Mouse (Mus musculus): ENCODE measurements around the gene Sdr9c7.

Sdr9c7 gene

GRCm38 (mm10) chr10:127898218-127898617 lies at the start of gene Sdr9c7:
Gene Sdr9c7 (plus strand): TSS chr10:127898518.
- no peak for DNase-seq

DNA sequence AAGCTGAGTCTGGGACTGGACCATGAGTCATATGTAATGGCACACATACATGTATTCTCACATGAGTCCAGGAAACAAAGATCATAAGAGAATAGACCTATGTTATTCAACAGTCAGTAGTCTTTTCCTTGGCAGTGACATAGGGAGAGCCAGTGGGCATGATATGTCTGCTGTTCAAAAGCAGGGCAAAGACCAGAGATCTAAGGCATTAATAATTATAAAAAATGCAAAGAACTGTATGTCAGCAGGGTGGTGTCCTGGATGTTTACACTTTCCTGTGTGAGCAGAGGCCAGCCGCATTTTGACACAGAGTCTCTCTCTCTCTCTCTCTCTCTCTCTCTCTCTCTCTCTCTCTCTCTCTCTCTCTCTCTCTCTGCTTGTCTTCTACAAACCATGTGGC lies 48.7 kb upstream of the Sdr9c7 start, which contains the start of gene Rdh19:
Gene Rdh19, plus strand, starts transcription at position 301 of the 400 bp plus-strand sequence.
- no peak for DNase-seq

- DNase-seq: no peak
These were observed 41.9 kb upstream of the Sdr9c7 start for GRCm38 (mm10) chr10:127856376-127856775.

- peak; percentile 93 for DNase-seq
These were observed 33.4 kb upstream of the Sdr9c7 start for GRCm38 (mm10) chr10:127864931-127865330.

GRCm38 (mm10) chr10:127866232-127866631 lies 32.1 kb upstream of the Sdr9c7 start, which contains the start of gene Rdh16f2:
Gene Rdh16f2 (plus strand): TSS chr10:127866474.
- DNase-seq: peak; percentile 80

- DNase-seq: peak; percentile 61
These were observed 25.8 kb upstream of the Sdr9c7 start for GRCm38 (mm10) chr10:127872484-127872883.

GRCm38 (mm10) chr10:127877681-127878080 lies 20.6 kb upstream of the Sdr9c7 start:
- DNase-seq: peak; percentile 91

DNA sequence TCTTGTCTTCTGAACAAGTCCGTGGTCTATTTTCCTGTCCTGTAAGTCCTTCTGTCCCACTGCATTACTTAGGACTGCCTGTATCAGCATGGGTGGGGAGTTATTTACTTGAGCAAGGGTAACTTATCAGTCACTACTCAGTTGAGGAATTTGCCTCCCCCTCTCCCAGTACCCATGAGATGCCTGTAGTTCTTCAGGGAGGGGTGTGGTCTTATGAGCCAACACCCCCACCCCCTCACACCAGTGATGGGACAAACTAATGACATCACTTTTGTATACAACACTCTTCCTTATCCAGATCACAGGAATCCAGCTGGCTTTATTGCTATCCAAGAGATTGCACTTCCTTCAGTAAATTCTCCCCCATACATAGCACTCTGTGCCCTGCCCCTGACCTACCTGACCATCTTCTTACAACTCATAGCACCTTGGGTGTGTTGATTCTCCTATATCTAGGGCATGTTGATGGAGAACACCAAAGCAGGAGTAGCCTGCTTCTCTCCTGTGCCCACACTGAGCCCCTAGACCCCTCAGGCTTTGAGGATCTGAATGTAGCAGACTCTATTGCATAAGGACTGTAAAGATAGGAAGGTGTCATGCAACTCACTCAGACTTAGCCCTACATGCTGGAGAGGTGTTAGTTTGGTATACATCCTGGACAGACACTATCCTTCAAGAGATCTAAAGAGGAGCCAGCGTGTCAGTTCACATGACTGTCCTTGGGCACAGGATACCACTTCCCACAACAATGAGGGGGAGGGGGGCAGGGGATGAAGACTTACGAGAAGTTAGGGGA lies 19.9 kb upstream of the Sdr9c7 start:
- DNase-seq: no peak

DNA sequence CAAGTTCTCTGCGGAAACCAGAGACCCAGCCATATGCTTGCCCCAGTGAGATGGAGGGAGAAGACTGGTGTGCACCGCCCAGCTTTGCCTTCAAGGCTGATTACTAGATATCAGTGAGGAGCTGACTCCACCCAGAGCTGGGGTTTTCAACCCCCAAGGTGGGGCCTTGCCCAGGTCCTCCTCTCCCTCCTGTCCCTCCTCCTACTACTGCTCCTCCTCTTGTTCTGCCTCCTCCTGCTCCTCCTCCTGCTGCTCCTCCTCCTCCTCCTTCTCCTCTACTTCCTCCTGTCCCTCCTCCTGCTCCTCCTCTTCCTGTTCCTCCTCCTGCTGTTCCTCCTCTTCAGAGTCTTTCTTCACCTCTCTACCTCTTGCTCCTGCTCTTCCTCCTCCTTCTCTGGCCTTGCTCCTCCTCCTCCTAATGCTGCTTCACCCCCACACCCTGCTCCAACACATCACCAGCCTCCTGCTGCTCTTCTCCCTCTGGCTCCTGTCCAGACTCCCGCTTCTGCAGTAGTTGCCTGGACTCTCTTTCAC lies 19.1 kb upstream of the Sdr9c7 start:
- peak; percentile 72 for DNase-seq

- no peak for DNase-seq
These were observed 17.3 kb upstream of the Sdr9c7 start for GRCm38 (mm10) chr10:127881041-127881440.

- DNase-seq: peak; percentile 93
These were observed 11.8 kb upstream of the Sdr9c7 start for GRCm38 (mm10) chr10:127886551-127886950.

DNA sequence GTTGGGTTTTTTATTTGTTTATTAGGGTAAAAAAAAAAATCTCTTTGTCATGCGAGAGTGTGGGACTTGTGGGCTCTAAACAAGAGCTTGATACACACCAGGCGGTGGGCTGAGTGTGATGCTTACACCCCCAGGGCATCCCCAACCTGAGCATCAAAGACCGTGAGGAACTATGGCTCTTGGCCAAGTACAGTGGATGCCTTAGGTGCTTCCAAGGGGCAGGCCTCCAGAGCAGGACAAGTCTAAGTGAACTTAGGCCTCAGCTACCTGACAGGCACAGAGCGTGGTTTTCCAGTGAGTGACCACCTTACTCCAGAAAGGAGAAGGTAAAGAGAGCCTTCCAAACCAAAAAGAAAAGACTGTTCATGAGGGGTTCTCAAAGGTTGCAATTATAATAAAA lies 11.3 kb upstream of the Sdr9c7 start:
- DNase-seq: peak; percentile 80

DNA sequence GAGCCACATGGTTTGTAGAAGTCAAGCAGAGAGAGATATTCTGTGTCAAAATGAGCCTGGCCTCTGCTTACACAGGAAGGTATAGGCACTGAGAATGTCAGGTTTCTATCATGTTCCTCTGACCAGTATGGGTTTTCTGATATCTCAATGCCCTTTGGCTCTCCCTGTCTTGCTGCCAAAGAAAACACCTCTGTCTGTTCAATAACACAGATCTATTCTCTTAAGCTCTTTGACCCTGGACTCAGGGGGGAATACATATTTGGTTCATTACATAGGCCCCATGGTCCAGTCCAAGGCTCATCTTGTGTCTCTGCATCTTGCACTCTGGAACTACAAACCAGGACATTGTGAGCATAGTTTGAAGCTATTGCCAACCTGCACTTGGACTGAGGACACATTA lies 9.7 kb upstream of the Sdr9c7 start, which contains the start of gene Rdh7:
Gene Rdh7, minus strand, starts transcription at position 213 of the 400 bp plus-strand sequence.
- peak; percentile 70 for DNase-seq

DNA sequence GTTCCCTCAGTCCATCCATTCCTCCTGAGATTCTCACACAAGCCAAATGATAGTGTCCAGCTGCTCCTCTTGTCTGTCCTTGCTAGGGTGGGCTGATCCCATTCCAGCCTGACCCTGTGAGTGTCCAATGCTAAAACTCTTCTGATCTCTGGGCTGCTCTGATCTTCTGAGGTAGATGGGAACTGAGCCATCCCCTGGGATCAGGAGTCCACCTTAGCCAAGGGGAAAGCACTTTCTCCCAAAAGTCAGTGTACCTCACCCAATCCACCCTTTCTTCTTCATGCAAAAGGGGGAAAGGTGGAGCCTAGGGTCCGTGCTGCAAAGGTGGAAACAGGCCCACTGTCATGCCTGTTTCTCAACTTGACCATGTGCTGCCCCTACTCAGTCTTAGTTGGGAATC lies 6.8 kb upstream of the Sdr9c7 start:
- DNase-seq: no peak

GRCm38 (mm10) chr10:127893163-127894022 lies 4.9 kb upstream of the Sdr9c7 start:
- DNase-seq: peak; percentile 93

DNA sequence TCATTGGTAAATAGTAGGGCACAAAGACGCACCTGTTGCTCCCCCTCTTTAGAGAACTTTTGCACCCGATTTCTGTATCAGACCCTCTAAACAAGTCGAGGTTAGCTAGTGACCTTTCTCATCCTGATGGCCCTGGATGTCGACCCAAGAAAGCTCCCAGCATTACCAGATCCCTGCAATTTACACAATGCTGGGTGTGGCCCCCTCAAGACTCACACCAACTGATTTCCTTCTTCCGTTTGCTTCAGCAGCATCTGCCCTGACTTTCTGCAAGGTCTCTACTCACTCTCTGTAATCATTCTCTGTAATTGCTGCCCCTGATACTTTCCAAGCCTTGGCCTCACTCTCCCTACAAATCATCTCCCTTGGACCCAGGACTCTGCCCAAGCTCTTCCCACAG lies 1.6 kb upstream of the Sdr9c7 start:
- no peak for DNase-seq

DNA sequence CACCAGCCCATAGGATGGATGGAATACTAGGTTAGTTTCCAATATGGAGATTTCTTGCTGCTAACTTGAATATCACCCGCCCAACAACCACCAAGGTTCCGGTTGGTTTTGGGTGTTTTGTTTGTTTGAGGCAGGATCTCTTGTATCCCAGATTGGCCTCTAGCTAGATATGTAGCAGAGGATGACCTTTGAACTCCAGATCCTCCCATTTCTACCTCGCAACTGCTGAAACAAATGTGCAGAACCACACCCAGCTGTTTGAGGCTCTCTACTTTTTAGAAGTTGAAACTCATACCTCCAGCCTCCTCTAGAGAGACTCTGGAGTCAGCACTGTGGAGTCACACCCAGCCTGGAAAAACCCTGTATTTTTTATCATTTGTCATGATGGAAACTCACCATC lies 812 bp upstream of the Sdr9c7 start:
- no peak for DNase-seq

GRCm38 (mm10) chr10:127899783-127900182 lies 1.5 kb downstream of the Sdr9c7 start:
- peak; percentile 80 for DNase-seq

DNA sequence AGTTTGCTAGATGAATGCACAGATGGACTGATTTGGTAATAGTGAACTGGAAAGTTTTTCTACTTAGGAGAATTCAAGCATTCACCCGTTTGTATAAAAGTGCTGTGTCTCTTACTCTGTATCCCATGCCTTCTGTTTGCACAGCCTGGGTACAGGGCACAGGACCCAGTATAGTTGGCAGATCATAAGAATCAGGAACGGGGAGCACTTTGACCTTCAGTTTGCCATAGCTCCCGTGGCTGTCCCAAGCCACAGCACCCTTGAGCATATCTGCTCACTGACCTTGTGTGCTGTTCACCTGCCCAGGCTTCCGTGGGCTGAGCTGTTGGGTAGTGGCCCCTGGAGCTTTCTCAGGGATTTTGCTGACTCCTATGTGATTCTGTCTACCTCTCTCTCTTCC lies 3.4 kb downstream of the Sdr9c7 start:
- no peak for DNase-seq

DNA sequence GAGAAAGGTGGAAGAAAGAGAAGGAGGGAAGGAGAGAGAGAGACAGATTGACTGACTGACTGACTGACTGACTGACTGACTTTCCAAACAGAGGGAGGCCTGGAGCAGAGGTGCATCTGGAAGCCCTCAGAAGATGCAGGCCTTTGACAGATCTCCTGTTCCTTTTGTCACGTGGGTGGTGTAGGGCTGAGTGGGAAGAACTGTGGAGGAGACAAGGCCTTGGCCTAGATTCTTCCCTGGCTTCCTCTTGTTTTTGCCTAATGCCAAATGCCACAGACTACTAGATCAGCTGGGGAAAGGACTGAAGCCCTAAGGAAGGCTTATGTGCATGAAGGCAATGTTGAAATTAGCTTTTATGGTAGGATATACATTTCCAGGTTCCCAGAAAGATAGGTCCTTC lies 4.8 kb downstream of the Sdr9c7 start:
- DNase-seq: no peak

- DNase-seq: peak; percentile 50
These were observed 6.6 kb downstream of the Sdr9c7 start for GRCm38 (mm10) chr10:127904718-127905446.

DNA sequence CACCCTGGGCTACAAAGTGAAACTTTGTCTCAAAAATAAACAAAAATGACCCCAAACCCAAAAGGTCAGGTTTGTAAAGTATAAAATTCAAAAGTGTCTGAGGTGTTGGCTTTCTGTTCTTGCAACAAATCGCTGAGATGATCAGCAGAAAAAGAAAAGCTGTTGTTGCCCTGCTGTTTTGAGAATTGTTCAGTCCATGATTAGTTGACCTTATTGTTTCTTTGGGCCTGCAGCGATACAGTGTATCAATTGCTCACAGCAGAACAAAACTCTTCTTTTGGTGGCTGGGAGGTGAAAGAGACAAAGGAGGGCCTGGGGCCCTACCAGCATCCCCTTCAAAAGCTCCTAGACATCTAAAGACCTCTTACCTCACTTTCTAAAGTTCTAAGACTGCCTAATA lies 7.8 kb downstream of the Sdr9c7 start:
- DNase-seq: no peak
